Mouse (Mus musculus): ENCODE measurements around the gene Rd3. TPM values are rescaled to one million over a fixed set of nuclear protein-coding genes. Genes with fewer than 3 reads are reported as not detected.

Gene Rd3
- 2.4 TPM for polyA plus RNA-seq (2014; fragmentation: Illumina TruSeq; extraction: RNeasy Lipid Tissue Mini Kit (QIAGEN cat#74804); ENCODE audit: low read depth, low replicate concordance)

GRCm38 (mm10) chr1:191977187-191977586 is at the start of gene Rd3:
Gene Rd3 (plus strand): TSS chr1:191977370.

Other genes with a start within 250 kb of the Rd3 start
- gene Nek2, start 155.9 kb upstream of the Rd3 start, polyA plus RNA-seq (2014; fragmentation: Illumina TruSeq; extraction: RNeasy Lipid Tissue Mini Kit (QIAGEN cat#74804); ENCODE audit: low read depth, low replicate concordance): 4.6 TPM
- 12.3 TPM for gene Slc30a1, start 70.6 kb upstream of the Rd3 start, polyA plus RNA-seq (2014; fragmentation: Illumina TruSeq; extraction: RNeasy Lipid Tissue Mini Kit (QIAGEN cat#74804); ENCODE audit: low read depth, low replicate concordance)
- 16.6 TPM for gene Traf5, start 115.2 kb downstream of the Rd3 start, polyA plus RNA-seq (2014; fragmentation: Illumina TruSeq; extraction: RNeasy Lipid Tissue Mini Kit (QIAGEN cat#74804); ENCODE audit: low read depth, low replicate concordance)
- gene Rcor3, start 160.7 kb downstream of the Rd3 start, polyA plus RNA-seq (2014; fragmentation: Illumina TruSeq; extraction: RNeasy Lipid Tissue Mini Kit (QIAGEN cat#74804); ENCODE audit: low read depth, low replicate concordance): 26.9 TPM
- 0.78 TPM for gene Kcnh1, start 213.4 kb downstream of the Rd3 start, polyA plus RNA-seq (2014; fragmentation: Illumina TruSeq; extraction: RNeasy Lipid Tissue Mini Kit (QIAGEN cat#74804); ENCODE audit: low read depth, low replicate concordance)